Mouse (Mus musculus) CH12F3 (cell line): ENCODE measurements around the gene Wwc1.
"Not testable (repeated sequence)": the region's sequence is repeated elsewhere in the genome, so short reads cannot be mapped to it uniquely, and the experiment has no call there.

Source experiments
- in situ Hi-C: fragments of 300-500 bp; cut with MboI; formaldehyde crosslinking; loops from 2 replicates; pipeline ENCODE4 v1.14.3; 2020; ENCODE audit warnings: low sequenced_read_pairs

The Wwc1 gene

GRCm38 (mm10) chr11:35893454-35893853 is 86.9 kb downstream of the Wwc1 start:
- in situ Hi-C loops = no loop called here

GRCm38 (mm10) chr11:35893018-35893421 is 87.3 kb downstream of the Wwc1 start:
- in situ Hi-C loops = no loop called here

GRCm38 (mm10) chr11:35892293-35892692 is 88.0 kb downstream of the Wwc1 start:
- in situ Hi-C loops = no loop called here

GRCm38 (mm10) chr11:35888790-35889189 is 91.5 kb downstream of the Wwc1 start:
- in situ Hi-C loops = no loop called here

GRCm38 (mm10) chr11:35882777-35883176 is 97.5 kb downstream of the Wwc1 start:
- in situ Hi-C loops = no loop called here

GRCm38 (mm10) chr11:35878559-35878897 is 101.8 kb downstream of the Wwc1 start:
- in situ Hi-C loops = no loop called here

- in situ Hi-C loops = no loop called here
Measured at GRCm38 (mm10) chr11:35877651-35878558, 102.4 kb downstream of the Wwc1 start.

- in situ Hi-C loops = no loop called here
Measured at GRCm38 (mm10) chr11:35873624-35874244, 106.6 kb downstream of the Wwc1 start.

GRCm38 (mm10) chr11:35870961-35871360 is 109.4 kb downstream of the Wwc1 start:
- in situ Hi-C loops = no loop called here

- in situ Hi-C loops = no loop called here
Measured at GRCm38 (mm10) chr11:35866140-35866539, 114.2 kb downstream of the Wwc1 start.

GRCm38 (mm10) chr11:35864981-35865604 is 115.2 kb downstream of the Wwc1 start:
- in situ Hi-C loops = no loop called here

- in situ Hi-C loops = no loop called here
Measured at GRCm38 (mm10) chr11:35863653-35864052, 116.7 kb downstream of the Wwc1 start.

- in situ Hi-C loops = no loop called here
Measured at GRCm38 (mm10) chr11:35857395-35858067, 122.8 kb downstream of the Wwc1 start.

GRCm38 (mm10) chr11:35856359-35857040 is 123.8 kb downstream of the Wwc1 start:
- in situ Hi-C loops = no loop called here

- in situ Hi-C loops = no loop called here
Measured at GRCm38 (mm10) chr11:35855567-35855966, 124.8 kb downstream of the Wwc1 start.

GRCm38 (mm10) chr11:35854941-35855340 is 125.4 kb downstream of the Wwc1 start:
- in situ Hi-C loops = no loop called here

- in situ Hi-C loops = no loop called here
Measured at GRCm38 (mm10) chr11:35853651-35854050, 126.7 kb downstream of the Wwc1 start.

- in situ Hi-C loops = no loop called here
Measured at GRCm38 (mm10) chr11:35852731-35853130, 127.6 kb downstream of the Wwc1 start.

GRCm38 (mm10) chr11:35844299-35844698 is 136.0 kb downstream of the Wwc1 start:
- in situ Hi-C loops = no loop called here

- in situ Hi-C loops = not testable (repeated sequence)
Measured at GRCm38 (mm10) chr11:35842560-35842959, 137.8 kb downstream of the Wwc1 start.
